Mouse (Mus musculus): ENCODE measurements around the gene Olfm4. TPM values are rescaled to one million over a fixed set of nuclear protein-coding genes. Genes with fewer than 3 reads are reported as not detected.

Olfm4 gene
- polyA plus RNA-seq (2017; shearing (Covaris generic)), result under 1 TPM in 1 of 2 experiments, not detected in 1; 0.34 TPM

GRCm38 (mm10) chr14:79983781-79984180 is at the start of gene Olfm4:
Gene Olfm4, plus strand, starts transcription at chr14:79984081.

Other genes with a start within 250 kb of the Olfm4 start
- under 1 TPM in 1 of 2 experiments, not detected in 1; 0.45 TPM for gene Pcdh8, start 212.8 kb upstream of the Olfm4 start, polyA plus RNA-seq (2017; shearing (Covaris generic))